Mouse (Mus musculus): Measurements from ENCODE around the gene Gm11034.
A peak's percentile ranks its signal among the peaks of the same experiment; 100 is the strongest.

Gm11034 gene

DNA sequence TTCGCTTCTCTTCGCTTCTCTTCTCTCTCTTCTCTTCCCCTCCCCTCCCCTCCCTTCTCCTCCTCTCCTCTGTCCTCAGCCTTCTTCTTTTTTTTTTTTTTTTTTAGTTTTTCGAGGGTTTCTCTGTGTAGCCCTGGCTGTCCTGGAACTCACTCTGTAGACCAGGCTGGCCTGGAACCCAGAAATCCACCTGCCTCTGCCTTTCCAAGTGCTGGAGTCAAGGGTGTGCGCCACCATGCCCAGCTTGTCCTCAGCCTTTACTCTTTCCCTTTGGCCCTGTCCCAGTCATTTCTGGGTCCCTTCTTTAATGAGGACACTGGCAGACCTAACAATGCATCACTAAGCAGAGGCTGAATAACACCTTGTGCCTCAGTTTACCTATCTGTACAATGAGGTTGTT is at the start of gene Gm11034:
Gm11034 (minus strand) TSS at position 101 of the 400 bp plus-strand sequence.
- no peak for DNase-seq (ENCODE audit: low spot score in 2 of 2)

GRCm38 (mm10) chr8:72262756-72263155 is 49.3 kb upstream of the Gm11034 start:
- DNase-seq (ENCODE audit: low spot score in 2 of 2), result no peak

DNA sequence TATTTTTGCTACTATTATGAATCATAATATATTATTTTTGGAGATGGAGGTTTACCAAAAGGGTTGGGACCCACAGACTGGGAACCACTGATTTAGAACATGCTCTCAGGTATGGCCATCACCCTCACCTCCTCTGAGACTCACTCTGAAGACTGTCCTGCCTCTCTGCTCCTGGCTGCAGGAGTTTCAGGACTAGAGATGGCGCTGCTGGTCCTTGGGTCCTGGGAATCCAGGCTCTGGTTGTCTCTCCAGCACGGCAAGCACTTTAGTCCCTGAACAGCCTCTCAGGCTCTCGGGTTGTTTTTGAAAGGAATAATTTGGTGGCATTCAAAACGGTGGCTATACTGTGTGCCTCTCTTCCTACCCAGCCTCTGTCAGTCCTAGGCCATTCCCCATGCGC is 48.4 kb upstream of the Gm11034 start:
- no peak for DNase-seq (ENCODE audit: low spot score in 2 of 2)

- DNase-seq (ENCODE audit: low spot score in 2 of 2), result no peak
These were observed 48.0 kb upstream of the Gm11034 start for GRCm38 (mm10) chr8:72261431-72261830.

- peak; percentile 68 to 84 for DNase-seq (ENCODE audit: low spot score in 2 of 2)
These were observed 47.6 kb upstream of the Gm11034 start for GRCm38 (mm10) chr8:72261019-72261418.

DNA sequence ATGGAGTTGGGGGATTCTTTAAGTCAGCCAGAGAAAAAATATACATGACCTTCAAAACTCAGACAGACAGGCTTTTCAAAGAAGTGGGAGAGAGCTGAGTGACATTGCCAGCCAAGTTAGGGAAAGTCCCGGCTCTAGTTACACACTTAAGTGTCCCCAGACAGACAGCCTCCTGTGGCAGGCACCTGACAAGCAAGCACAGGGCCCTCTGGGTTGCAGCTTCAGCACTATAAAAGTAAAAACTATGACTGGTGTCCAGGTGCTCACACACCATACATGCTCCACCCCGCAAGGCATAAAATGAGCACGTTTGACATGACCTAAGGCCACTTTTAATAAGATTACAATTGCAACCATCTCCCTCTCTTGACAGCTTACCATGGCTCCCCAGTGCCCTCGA is 47.1 kb upstream of the Gm11034 start:
- DNase-seq (ENCODE audit: low spot score in 2 of 2), result no peak

- DNase-seq (ENCODE audit: low spot score in 2 of 2), result no peak
These were observed 46.4 kb upstream of the Gm11034 start for GRCm38 (mm10) chr8:72259862-72260261.

DNA sequence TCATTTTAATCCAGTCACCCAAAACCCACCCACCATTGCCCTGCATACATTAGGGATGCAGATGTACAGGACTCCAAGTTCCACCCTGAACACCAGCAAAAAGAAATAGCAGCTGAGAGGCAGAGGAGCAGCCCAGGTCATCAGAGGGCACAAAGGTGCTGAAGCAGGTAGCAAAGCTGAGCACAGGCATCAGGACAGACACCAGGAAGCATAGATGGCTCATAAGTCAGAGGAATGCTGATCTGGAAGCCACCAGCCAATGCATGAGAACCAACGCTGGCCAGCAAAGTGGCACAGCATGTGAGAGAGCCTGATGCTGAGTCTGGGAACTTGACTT is 44.4 kb upstream of the Gm11034 start:
- DNase-seq (ENCODE audit: low spot score in 2 of 2), result no peak

DNA sequence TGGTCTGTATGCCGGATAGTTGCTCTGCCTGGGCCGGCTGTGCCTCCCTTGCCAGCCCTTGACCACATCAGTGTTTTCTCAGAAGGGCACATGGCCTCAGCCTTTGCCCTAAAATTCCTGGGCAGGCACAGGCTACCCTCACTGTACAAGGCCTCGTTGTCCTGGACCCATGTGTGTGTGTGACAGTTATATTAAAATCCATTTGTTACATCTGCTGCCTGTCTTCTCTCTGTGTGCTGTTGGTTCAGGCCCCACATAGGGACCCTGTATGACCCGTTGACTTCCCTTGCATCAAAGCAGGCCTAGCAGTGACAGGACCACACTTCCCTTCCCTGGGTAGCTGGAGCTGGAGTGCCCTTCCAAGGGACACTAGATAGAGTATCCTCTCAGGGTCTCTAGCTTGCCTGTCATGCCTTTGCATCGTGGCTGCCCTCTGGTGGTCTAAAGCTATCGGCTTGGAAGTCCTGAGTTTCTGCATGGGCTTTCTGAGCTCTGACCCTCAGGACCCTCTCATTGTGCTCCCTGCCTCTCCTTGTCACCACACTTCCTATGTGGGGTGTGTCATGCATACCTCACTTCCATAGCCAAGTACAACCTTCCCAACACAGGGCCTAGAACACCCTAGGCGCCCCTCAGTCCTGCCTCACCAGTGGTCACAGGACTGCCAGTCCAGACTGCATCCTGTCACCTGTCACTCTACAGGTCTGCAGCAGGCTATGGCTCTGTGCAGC is 43.9 kb upstream of the Gm11034 start:
- DNase-seq (ENCODE audit: low spot score in 2 of 2), result peak in 1 of 2 experiments; percentile 51

- DNase-seq (ENCODE audit: low spot score in 2 of 2), result no peak
These were observed 31.2 kb upstream of the Gm11034 start for GRCm38 (mm10) chr8:72244610-72245009.

- no peak for DNase-seq (ENCODE audit: low spot score in 2 of 2)
These were observed 28.8 kb upstream of the Gm11034 start for GRCm38 (mm10) chr8:72242226-72242625.

- DNase-seq (ENCODE audit: low spot score in 2 of 2), result no peak
These were observed 27.5 kb upstream of the Gm11034 start for GRCm38 (mm10) chr8:72240951-72241350.

- no peak for DNase-seq (ENCODE audit: low spot score in 2 of 2)
These were observed 26.9 kb upstream of the Gm11034 start for GRCm38 (mm10) chr8:72240403-72240763.

DNA sequence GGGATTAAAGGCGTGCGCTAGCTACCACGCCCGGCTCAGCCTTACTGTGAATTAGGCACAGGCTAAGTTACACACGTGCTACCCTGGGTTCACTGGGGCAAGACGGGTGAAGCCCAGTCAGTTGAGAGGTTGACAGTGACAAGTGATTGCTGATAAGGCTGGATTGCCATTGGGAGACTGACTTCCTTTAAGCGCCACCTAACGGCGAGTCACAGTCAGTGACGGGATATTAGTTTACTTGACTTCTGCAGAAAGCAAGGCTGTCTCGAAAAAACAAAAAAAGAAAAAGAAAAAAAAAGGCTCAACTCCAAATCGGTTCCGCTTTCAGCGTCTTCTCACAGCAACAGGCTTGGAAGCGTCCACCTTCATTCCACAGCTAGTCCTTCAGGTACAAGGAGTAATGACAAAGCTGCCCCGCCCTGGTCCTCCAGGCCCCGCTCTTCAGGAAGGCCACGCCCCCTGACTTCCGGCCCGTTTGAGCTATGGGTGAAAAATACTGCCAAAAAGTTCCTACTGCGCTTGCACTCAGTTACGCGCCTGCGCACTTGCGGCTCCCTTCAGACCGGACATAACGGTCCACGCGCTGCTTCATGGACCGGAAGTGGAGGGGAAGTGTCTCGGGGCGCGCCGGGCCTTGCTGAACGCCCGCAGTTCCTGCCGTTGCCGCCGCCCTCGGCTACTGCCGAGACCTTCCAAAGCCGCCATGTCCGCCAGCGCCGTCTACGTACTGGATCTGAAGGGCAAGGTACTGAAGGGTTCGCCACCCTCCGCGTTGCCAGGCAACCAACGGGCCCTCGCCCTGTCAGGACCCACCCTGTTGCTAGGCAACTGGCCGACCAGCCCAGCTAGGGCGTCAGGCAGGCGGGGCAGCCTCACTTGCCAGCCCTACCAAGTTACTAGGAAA is 26.3 kb upstream of the Gm11034 start, which contains the start of gene Ap1m1:
Ap1m1 (plus strand) TSS at position 520 of the 904 bp plus-strand sequence.
- DNase-seq (ENCODE audit: low spot score in 2 of 2), result peak; percentile 97 to 98

GRCm38 (mm10) chr8:72222656-72223055 is 9.2 kb upstream of the Gm11034 start:
- no peak for DNase-seq (ENCODE audit: low spot score in 2 of 2)

DNA sequence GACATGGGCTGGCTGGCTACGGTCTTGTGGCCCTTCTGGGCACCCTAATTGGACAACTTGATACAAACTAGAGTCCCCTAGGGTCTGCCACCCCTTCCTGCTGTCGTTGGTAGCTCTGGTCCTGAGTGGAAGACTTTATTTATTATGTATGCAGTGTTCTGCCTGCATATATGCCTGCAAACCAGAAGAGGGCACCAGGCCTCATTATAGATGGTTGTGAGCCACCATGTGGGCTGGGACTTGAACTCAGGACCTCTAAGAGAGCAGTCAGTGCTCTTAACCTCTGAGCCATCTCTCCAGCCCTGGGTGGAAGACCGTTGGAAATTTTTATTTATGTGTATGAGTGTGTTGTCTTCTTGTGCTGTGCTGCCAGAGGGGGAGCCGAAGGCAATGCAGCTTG is 7.3 kb upstream of the Gm11034 start:
- no peak for DNase-seq (ENCODE audit: low spot score in 2 of 2)

- DNase-seq (ENCODE audit: low spot score in 2 of 2), result peak; percentile 92
These were observed 6.3 kb upstream of the Gm11034 start, which contains the start of gene Fam32a for GRCm38 (mm10) chr8:72219541-72220363. TSS of gene Fam32a (plus strand) at chr8:72219730.

DNA sequence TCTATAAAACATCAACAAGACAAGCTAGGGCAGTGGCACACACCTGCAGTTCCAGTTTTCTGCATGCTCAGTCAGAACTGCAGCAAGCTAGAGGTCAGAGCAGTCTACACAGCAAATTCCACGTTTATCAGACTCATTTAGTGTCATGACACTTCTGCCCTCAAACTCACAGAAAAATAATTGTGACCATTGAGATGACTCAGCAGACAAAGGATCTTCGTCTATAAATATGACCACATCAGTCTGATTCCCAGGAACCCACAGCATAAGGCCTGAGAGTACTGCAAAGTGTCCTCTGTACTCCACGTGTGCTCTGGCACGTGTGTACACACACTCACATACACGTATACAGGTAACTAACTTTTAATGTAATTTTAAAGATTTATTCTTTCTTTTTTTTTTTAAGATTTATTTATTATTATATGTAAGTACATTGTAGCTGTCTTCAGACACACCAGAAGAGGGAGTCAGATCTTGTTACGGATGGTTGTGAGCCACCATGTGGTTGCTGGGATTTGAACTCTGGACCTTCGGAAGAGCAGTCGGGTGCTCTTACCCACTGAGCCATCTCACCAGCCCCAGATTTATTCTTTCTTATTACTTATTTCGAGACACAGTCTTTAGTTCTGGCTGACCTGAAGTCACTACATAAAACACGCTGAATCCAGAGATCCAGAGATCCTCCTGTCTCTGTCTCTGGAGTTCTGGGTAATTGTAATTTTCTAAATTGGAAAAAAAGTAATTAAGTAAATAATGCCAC is 5.5 kb upstream of the Gm11034 start:
- DNase-seq (ENCODE audit: low spot score in 2 of 2), result no peak

DNA sequence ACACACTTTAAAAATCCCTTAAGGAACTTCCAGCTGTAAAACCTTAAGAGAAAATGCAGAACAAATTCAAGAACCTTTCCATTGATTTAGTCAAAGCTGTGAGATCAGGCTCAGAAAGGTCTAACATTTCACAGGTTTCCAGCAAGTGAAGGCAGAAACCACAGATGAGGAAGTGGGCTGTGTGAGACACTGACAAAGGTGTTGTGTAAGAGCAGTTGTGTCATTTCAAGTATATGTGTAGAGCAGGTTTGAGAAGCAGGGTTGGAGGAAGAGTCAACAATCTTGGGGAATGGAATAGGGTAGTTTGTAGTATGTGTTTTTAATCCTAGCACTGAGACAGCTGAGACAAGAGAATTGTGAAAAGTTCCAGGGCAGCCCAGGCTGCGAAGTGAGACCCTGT is 2.4 kb upstream of the Gm11034 start:
- peak; percentile 58 to 59 for DNase-seq (ENCODE audit: low spot score in 2 of 2)

GRCm38 (mm10) chr8:72215060-72215459 is 1.6 kb upstream of the Gm11034 start:
- DNase-seq (ENCODE audit: low spot score in 2 of 2), result peak in 1 of 2 experiments; percentile 45

GRCm38 (mm10) chr8:72212751-72213150 is 685 bp downstream of the Gm11034 start, which contains the start of gene Cib3:
TSS of gene Cib3 (minus strand) at chr8:72212837.
- no peak for DNase-seq (ENCODE audit: low spot score in 2 of 2)
